Mouse (Mus musculus) spleen, embryonic (tissue): ENCODE measurements around the gene Wdr17.

ENCODE experiments used
- CTCF ChIA-PET: fragments of 350-600 bp; sonication (Branson Sonifier 250); formaldehyde crosslinking; loops from one replicate; lab custom pipeline; 2022; lab: Charles Lee

The Wdr17 gene

DNA sequence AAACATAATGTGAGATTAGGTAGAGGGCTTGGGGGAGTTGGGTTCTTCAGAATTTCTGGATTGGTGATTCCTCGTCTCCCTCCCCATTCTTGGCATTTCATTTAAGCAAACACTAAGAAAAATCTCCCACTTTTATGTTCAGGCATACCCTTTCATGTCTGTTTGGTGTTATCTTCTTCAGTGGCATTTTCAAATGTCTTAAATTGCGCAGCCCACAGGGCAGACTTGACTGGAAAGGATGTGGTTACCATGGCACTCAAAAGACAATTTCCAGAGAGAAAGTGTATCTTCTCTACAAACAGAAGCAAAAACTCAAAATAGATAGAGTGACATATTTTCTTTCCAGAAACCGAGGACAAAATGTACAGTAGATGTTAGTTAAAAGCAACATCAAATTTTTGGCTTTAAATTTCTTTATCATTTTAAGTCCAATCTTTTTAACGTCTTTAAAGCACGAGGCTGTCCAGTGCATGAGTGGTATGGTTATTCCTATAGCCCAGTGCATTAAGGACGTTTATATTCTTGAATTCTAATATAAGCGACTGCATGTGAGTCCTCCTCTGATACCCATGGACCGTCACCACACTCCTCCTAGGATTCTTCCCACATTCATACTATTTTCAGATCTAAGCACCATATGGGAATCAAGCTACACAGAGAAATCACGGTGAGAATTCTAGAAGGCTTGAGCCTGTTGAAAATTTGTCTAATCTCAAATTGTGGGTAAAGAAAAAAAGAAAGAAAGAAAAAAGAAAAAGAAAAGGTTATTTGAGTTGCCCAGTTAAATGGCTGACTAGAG lies at the start of gene Wdr17:
Gene Wdr17, minus strand, starts transcription at position 198 of the 799 bp plus-strand sequence.
- CTCF ChIA-PET, result no interaction called here

DNA sequence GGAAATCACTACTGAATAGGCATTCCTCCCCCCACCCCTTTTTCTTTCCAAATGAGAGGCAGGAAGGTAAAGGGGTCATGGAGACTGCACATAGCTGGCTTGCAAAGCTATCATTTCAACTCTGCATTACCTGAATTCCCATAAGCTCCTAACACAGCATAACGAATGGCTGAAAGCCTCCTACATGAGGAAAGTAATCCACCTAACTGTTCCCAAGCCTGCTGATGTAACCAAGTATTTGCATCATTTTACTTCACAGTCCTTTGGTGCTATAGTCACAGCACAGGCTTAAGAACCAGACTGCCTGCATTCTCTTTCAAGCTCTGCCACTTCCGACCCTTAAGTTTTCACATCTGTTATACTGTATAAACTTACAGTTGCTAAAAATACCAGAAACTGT lies 45.3 kb upstream of the Wdr17 start:
- CTCF ChIA-PET, result no interaction called here

DNA sequence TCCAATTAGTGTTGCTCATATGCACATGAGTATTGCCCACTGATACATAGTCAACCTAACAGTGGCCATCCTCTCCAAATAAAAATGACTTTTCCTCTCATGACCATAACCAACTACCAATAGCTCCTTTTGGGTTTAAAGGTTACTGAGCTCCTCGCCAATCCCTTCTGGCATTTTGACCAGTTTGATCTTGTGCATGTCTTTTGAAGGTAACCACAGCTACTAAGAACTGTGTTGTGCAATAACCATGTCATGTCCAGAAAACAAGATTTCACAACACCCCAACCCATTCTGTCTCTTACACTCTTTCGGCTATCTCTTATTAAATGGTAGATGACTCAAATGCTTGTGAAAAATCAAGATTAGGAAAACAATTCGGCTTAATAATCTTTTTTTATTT lies 38.0 kb upstream of the Wdr17 start:
- CTCF ChIA-PET, result no interaction called here

DNA sequence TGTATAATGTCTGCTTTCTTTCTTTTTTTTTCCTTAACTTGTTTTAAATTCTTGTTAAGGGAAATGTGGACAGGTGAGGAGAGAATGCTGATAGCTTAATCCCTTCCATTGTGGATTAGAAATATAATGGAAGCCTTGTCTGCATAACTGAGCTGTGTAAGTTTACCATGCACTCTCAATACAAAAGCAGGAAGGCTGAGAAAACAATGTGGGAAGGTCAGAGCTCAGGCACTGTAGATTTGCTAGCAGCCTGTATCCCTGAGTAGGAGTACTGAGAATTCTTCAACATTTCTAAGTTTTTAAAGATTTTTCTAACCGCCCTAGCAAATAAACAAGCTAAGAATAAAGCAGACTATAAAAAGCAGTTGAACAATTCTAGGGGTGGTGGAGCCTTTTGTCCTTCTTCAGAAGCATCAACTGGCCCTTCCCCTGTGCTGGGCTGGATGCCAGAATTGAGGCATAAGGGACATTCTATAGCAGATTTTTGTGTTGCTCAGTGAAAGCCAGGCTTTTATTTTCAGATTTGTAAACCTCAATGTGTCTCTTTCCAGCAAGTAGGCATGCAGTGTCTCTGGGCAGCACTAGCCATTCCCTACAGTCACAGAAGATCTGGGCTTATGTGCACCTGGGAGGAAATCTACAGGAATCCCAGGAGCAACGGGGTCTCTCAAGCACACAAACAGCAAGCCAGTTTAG lies 35.3 kb upstream of the Wdr17 start:
- CTCF ChIA-PET, result no interaction called here

DNA sequence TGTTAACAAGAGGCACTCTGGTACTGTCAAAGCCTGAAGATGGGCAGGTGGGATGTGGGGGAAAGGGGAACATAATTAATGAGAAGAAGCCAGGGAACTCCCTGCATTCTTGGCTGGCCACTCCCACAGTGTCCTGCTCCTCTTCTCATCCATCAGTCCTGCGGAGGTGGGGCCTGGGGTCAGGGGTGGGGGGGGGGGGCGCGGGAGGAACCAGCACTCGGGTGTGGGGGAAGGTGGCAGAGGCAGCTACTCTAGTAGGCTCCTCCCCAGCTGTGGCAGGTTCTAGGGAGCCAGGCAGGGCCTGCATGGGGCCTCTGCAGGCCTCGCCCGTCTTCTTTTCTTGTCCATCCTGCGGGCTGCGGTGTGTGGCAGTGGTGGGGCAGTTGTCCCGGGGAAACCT lies 30.7 kb upstream of the Wdr17 start:
- CTCF ChIA-PET, result no interaction called here

DNA sequence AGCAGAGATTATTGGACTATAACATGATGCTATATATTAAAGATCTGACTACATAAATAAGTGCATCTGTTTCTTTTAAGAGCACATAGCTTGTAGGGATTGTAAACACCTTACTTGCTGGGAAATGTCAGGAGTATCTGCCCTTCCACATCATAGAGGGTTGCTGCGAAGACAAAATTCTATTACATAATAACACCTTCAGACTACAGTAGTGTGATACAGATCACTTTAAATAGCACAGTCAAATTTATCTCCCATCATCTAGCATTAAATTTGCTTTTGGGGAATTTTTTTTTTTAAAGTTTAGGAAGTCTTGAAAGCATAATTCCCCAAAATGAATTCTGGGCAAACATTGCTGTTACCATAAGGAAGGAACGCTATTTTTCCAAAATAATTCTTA lies 25.9 kb upstream of the Wdr17 start:
- CTCF ChIA-PET, result no interaction called here

DNA sequence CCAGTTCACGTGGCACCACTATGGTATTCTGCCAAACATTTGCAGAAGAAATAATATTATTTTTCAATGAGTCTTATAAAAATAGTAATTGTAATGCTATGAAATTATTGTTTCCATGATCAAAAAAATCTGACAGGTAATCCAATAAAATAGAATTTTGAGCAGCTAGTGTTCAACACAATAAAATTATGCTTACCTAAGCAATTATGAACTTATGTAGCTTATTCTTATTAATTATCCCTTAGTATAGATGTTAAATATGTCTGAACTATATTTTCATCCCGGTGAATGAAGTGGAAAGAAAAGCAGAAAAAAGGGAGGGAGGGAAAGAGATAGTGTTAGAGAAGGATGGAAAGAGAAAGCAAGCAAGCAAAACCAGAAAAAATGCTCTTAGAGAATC lies 12.5 kb upstream of the Wdr17 start:
- CTCF ChIA-PET, result no interaction called here

DNA sequence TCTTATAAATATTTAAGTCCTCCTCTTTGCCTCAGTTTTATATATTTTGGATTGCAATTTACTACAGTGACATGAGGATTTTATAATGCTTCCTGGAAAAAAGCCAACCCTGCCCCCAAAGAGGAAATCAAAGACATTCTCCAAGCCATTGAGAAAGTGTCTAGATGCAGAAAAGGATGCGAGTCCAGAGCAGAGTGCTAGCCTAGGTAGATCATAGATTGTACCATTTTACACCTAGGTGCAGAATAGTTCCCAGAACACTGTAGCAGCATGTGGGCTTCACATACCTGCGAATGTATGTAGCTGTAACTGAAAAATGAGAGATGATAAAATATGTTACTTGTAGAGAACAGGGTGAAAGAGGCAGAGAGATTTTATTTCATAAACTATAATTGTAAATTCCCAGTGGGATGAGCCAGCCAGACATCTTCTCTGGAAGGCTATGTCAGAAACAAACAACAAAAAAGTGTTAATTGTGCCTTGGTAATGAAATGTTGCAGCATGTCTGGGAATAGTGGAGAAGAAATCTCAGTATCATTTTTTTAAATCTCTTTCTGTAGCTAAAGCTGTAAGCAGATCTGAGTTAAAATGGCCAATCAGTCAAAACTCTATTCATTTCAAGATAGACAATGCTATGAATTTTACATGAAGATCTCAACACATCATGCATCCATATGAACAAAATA lies 7.8 kb upstream of the Wdr17 start:
- CTCF ChIA-PET, result no interaction called here

DNA sequence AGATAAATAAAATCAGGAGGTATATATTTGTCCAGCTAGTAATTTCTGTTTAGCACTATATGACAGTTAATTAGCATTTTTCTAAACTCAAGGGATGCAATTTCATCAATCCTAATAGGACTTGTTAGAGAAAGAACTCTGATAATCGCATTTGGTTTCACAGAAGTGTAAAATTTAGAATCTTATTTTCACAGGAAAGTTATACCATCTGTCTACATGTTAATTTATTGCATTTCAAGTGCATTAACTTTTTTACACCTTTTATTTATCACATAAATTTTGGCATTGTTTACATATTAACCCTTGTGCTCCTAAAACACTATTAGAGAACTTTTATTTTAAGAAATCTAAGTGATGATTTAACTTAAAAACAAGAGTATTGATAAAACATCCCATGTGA lies 7.2 kb upstream of the Wdr17 start:
- CTCF ChIA-PET, result no interaction called here

DNA sequence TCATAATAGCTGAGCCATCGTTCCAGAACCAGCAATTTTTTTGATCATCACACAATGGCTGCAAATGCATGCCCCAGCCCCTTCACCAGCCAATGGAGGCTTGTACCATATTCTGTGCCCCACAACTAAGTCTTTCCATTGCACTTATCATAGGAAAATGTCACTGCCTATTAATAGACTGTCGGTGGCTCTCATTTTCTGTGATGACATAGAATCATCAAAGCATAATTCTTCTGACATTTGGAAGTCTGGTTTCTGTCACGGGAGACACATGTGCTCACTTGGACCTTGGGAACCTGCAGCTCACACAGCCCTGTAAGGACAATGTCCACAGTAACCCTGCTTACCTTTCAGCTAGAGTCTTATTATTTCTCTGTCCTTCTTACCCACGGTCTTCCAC lies 424 bp downstream of the Wdr17 start:
- CTCF ChIA-PET, result no interaction called here

DNA sequence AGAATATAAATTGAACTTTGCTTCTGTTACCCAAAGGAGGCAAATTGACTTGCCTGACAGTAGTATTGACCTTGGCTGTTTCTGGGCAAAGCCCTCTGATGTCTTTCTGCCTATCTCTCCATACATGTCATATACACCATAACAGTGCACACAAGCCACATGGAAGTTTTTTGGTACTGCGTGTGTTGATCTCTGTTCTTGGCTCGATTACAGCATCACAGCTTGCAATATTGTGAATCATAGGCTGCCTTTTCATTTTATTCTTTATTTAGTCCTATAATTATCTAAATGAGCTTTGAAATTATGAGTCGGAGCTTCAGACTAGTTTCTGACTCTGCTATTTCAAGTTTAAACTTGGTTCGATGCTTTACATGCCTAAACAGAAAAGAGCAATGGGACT lies 10.5 kb downstream of the Wdr17 start:
- CTCF ChIA-PET, result no interaction called here

DNA sequence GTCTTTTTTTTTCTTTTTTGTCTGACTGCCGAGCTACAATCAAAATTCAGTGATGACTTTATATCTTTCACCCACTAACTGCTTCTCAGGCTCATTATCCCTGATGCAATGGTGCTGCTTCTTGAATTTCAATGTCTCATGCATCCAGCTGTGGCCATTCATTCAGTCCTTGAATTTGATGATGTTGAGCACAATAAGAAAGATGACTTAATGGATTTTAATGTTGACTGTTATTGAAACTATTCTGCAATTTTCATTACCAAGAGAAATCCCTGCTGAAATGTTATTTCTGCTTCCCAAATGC lies 22.3 kb downstream of the Wdr17 start:
- CTCF ChIA-PET, result no interaction called here

DNA sequence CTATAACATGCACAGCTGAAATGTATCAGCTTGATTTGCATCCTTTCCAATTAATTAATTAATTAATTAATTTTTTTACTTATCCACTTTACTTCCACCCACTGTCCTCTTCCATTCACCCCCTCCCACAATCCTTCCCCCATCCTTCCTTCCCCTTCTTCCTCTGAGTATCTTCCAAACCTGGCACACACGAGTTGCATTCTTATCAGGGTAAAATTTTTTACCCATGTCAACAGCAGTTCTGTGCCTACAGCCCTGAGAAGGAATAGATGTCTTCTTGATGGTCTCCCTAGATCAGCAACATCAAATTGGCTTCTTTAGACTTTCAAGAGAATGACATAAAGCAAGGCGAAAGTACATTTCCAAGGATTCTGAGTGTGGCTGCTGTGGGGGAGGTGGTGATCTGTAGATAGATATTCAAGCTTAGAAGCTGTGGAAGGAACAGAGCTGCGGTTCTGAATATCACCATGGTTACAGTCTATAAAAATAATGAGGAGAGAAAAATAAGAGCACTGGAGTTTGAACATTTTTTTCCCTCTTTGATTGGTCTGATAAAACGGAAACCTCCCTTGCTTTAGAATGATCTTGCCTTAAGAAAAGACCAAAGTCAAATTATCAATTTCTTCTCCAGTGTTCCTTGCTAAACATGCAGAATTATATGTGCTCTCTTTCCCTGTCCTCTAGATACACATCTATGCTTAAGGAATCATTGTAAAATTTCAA lies 22.8 kb downstream of the Wdr17 start:
- CTCF ChIA-PET, result no interaction called here

DNA sequence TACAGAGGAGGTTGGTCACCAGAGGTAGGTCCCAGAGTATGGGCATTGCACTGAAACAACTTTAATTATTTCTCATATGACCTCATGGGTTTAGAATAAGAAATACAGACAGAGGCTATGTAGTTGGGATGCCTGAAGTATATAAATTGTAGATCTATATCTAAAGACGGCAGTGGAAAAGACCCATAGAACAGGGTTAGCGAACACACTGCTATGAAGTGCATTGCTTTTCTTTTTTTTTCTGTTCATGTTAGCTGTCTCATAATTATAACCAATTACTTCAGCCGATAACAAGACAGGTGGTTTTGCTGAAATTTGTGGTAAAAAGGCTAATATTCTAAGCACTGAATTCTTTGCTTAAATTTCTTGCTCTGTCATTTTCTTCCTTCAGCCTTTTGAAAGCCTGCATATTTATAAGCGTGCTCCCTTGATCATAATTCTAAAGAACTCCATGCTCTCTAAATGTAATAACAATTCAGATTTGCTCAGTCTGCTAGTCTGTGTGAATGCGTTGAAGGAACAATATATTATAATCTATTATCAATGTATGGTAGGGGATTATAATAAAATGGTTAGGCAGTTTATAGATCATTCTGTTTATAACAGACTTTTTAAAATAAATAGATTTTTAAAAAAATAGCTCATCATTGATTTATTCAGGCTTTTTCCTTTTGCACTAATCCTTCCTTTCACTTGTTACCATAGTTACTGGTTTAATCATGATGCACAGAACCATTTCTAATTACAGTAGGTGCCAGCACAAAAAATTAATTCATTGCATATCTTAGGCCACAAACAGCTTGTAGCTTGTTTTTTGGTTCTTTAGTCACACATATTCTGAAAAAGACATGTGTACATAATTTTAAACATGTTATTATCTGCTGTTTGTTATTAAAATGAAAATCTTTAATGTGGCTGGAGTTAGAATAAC lies 50.7 kb downstream of the Wdr17 start:
- CTCF ChIA-PET, result no interaction called here

DNA sequence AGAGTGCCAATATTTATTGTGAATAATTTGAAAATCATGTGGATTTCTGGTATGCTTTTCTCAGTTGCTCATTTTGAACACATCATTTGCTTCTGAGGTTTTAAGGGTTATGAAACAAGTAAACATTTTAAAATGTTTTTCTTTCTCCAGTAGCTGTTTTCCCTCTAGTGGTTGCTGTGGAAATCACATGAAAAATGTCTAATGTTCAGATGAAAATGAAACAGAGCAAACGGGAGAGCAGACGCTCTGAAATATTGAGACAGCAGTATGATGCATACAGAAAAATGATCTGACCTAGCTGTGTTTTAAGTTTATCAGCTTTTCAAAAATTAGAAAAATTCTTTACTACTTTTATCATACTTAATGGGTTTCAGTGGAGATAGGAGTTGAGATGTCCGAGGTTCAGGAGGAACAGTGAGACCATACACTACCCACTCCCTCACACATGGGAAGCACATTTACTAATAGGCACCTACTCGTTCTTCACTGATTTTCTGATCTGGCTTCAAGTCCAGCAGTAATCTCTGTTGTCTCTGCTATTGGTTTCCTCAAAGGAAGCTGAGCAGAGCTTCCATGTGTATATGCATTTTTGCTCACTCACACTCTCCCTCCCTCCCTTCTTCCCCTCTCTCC lies 57.1 kb downstream of the Wdr17 start:
- CTCF ChIA-PET, result interaction anchor here (0.8 kb wide), 1 partner anchor 153 kb away, joined by 9 read pairs; no protein-coding TSS in a partner anchor

DNA sequence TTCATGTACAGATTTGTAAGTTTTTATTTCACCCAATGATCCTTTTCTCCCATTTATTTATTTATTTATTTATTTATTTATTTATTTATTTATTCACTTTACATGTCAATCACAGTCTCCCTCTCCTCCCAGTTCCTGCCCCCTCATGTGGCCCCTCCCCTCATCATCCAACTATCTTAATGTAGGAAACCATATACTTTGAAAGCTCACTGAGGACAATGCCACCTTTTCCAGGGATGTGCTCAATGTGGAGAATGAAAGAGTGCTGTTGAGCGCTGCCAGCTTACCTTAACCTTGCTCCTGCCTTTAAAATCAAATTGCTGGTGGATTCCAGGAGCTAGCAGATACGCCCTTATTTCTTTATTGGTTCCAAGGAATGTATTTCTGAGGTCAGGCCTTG lies 59.0 kb downstream of the Wdr17 start:
- CTCF ChIA-PET, result no interaction called here

DNA sequence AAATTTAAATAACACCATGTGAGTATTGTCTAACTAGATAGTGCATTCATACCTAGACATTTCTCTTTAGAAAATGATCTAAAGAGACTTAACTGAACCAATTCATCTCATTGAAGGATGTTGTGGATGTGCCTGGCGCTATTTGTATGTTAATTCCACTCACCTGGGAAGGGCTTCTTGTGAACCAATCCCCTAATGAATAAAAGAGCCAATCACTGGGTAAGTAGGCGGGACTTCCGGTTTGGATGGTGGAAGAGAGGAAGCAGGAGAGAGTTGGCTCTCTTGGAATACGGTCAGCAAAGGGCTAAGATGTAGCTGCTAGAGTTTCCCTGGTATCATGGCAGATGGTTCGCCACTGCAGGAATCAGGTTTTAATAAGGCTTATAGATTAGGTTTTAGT lies 64.0 kb downstream of the Wdr17 start:
- CTCF ChIA-PET, result no interaction called here

DNA sequence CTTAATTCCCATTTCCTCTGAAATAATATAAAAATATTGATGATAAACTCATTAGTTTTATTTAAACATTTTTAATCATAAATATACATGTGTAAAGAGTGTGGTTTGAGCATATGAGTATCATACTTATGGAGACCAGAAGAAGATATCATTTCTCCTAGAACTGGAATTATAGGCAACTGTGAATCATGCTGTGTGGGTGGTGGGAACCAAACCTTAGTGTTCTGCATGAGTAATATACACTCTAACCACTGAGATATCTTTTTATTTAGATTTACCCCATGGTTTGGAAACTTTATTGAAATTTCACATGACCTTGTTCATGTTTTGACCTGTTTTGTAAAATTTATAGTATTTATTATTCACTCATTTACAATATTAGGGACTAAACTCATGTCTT lies 68.3 kb downstream of the Wdr17 start:
- CTCF ChIA-PET, result no interaction called here

DNA sequence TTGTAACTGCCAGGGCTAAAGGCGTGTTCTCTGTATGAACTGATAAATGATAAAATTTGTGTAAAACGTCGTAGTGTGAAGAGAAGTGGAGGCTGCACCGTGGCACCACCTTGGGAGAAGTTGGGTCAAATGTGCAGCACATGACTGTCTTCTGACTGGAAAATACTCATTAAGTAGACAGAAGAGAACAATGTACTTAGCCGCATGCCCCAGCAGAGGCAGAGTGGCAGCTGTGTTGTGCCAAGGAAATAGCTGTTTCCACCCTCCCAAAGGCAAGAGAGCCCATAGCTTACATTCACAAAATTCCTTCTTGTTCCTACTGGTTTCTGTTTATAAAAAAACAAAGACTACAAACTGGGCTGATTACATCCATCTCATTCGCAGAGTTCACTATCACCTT lies 78.8 kb downstream of the Wdr17 start:
- CTCF ChIA-PET, result no interaction called here

DNA sequence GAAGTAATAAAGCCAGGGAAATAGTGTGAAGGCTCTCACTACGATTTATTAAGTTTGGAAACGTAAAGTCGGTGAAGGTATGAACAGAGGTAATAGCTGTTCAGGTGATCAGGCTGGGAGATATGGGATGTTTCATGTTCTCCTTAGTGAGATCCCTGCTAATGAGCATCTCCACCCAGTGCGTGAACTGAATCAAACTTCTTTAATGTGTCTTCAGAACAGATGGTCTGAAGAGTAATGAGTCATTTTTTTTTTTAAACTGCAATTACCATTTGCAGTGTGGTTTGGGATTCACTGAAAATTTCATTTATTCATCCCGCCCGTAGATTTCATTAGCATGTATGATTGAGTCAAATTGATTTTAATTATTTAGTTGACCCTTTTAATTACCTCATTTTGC lies 80.8 kb downstream of the Wdr17 start:
- CTCF ChIA-PET, result no interaction called here

DNA sequence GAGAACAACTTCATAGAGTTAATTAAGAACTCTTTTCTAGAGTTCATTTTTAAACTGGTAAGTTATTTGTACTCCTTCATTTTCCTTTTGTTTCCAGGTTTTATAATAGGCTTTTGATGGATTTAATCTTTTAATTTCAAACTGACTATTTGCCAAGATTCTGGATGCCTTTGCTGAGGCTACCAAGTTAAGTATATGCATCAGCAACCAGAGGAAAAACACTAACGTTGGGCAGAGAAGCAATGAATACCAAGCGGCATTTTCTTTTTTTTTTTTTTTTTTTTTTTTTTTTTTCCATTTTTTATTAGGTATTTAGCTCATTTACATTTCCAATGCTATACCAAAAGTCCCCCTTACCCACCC lies 94.3 kb downstream of the Wdr17 start:
- CTCF ChIA-PET, result no interaction called here
